Mouse (Mus musculus): ENCODE measurements around the gene Lrrc29.
"Not testable (repeated sequence)": the region's sequence is repeated elsewhere in the genome, so short reads cannot be mapped to it uniquely, and the experiment has no call there.

Gene Lrrc29

GRCm38 (mm10) chr8:105311718-105312117, 14.4 kb downstream of the Lrrc29 start:
- in situ Hi-C loops (cut with MseI, MboI): no loop called here

DNA sequence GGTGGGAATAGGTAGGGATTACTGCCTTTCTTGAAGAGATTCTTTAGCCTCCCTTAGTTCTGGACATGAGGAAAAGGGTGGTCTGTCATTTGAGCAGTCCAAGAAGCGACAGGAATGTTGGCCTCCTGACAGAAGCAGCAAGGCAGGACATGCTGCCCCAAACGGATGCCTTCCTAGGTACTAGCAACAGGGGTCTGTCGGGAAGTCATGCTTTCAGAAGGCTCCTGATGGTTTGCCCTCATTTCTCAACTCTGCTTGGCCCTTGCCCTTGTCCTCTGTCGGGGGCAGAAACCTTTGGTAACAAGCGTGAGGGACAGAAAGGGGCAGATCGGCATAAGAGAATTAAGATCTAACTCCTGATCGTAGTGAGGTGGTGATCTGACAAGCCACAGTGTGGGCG, 16.0 kb downstream of the Lrrc29 start:
- in situ Hi-C loops (cut with MseI, MboI): no loop called here

DNA sequence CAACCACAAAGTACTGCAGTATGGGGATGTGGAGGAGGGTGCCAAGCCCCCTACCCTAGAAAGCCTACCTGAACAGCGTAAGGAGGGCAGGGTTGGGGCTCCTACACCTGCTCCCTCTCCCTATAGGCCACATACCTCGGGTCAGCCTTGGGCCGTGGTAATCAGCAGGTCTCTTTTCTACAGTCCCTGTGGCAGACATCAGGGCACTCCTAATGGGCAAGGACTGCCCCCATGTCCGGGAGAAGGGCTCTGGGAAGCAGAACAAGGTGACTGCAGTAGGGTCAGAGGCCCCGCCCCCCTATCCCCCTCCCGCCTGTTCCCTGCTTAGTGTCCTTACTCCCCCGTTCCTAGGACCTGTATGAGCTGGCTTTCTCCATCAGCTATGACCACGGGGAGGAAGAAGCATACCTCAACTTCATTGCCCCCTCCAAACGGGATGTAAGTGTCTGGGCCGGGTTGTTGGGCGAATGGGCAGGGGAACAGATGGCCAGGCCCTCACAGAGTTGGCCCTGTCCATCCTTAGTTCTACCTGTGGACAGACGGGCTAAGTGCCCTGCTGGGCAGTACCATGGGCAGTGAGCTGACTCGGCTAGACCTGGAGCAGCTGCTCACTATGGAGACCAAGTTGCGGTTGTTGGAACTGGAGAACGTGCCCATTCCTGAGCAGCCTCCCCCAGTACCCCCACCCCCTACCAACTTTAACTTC, 16.8 kb downstream of the Lrrc29 start:
- in situ Hi-C loops (cut with MseI, MboI): no loop called here

DNA sequence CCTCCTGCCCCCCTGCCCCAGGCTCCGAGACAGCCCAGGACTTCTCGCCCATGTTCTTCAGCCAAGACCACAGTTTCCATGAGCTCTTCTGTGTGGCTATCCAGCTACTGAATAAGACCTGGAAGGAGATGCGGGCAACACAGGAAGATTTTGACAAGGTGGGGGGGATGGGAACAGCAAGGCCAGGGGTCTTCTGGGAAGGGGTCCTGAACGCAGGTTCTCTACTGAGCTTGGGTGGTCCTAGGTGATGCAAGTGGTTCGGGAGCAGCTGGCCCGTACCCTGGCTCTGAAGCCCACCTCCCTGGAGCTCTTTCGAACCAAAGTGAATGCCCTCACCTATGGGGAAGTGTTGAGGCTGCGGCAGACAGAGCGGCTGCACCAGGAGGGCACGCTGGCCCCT, 17.6 kb downstream of the Lrrc29 start:
- in situ Hi-C loops (cut with MseI, MboI): no loop called here

GRCm38 (mm10) chr8:105307670-105308069, 18.4 kb downstream of the Lrrc29 start:
- in situ Hi-C loops (cut with MseI, MboI): no loop called here

DNA sequence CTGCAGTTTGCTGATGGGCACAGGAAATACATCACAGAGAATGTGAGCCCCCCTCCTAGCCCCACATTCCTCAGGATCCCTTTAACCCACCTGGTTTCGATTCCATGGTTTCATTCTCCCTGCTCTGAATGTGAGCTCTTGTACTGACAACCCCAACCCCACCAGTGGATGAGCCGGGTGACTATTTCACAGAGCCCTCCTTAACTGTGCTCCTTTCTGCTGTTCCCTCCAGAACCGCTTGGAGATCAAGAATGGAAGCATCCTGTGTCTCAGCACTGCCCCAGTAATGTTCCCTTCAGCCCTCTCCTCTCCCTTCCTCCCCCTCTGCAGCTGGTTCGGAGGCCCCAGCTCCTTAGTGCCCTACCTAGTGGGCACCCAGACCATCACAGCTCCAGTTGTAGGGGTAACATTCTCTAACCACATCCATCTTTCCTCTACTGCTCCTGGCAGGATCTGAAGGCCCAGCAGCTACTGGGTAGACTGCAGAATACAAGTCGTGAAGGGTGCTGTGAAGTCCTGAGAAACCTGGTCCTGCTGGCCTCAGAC, 19.9 kb downstream of the Lrrc29 start:
- in situ Hi-C loops (cut with MseI, MboI): no loop called here

GRCm38 (mm10) chr8:105305211-105306145, 20.6 kb downstream of the Lrrc29 start, which contains the start of gene Elmo3:
Gene Elmo3, plus strand, starts transcription at chr8:105305601.
- in situ Hi-C loops (cut with MseI, MboI): no loop called here

- in situ Hi-C loops (cut with MseI, MboI): no loop called here
Measured at GRCm38 (mm10) chr8:105304325-105305210, 21.5 kb downstream of the Lrrc29 start.

DNA sequence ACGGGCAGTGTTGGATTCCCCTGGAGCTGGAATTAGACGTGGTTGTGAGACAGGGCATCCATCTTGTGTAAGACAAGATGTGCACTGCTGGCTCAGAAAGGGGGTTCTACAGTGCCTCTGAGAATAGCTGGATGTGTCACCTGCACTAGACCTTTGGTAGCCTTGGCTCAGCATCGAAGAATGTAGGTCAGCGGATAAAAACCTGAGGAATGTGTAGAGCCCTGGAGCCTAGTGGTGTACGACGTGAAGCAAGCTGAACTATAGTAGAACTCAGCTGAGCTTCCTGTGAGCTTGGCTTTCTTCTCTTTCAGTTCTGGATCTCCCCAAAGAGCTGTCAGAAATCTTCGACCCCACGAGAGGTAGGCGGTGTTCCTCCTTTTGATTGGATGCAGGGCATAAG, 22.2 kb downstream of the Lrrc29 start:
- in situ Hi-C loops (cut with MseI, MboI): no loop called here

- in situ Hi-C loops (cut with MseI, MboI): no loop called here
Measured at GRCm38 (mm10) chr8:105303396-105303795, 22.7 kb downstream of the Lrrc29 start.

DNA sequence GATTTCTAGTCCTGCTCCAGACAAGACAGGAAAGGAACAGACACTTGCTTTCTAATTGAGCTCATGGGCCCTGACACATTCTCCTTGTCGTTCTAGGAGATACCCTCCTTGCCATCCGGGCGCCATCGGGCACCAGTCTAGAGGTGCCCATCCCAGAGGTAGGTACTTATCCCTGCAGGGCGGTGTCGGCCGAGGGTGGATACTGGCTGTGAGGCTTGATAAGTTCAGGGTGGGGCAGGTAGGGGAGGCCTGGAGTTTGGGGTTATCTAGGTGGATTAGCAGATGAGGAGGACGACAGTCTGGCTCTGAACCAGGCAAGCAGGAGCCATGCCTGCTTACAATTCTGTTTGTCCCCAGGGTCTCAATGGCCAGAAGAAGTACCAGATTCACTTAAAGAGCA, 26.1 kb downstream of the Lrrc29 start:
- in situ Hi-C loops (cut with MseI, MboI): no loop called here

- in situ Hi-C loops (cut with MseI, MboI): no loop called here
Measured at GRCm38 (mm10) chr8:105298351-105299252, 27.5 kb downstream of the Lrrc29 start.

DNA sequence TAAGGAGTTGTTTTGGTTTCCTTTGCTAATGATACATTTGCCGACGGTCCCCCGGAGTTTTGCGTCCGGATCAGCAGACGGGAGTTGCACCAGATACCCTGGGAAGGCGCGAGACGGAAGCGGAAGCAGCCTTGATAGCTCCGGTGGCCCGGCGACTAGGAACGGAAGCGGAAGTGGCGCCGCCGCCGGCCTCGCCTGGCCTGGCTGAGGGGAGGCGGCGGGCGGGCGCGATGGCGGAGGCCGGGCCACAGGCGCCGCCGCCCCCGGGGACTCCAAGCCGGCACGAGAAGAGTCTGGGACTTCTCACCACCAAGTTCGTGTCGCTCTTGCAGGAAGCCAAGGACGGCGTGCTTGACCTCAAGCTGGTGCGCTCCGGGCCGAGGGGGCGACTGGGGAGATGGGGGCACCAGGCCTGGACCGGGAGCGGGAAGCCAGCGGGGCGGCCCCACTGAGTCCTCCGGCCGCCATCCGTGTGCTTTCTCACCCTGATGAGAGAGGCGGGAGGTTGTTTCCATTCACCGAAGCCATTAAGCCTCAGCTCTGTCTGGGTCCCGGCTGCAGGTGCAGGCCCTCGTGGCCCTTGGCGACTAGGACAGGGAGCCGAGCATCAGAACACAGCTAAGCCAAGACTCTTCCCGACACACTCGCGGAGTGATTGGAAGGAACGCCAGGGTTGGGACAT, 28.4 kb downstream of the Lrrc29 start, which contains the start of gene E2f4:
E2f4 (plus strand) TSS at position 153 of the 682 bp plus-strand sequence.
- in situ Hi-C loops (cut with MseI, MboI): no loop called here

GRCm38 (mm10) chr8:105295895-105296573, 30.0 kb downstream of the Lrrc29 start, which contains the start of gene Exoc3l:
Gene Exoc3l, minus strand, starts transcription at chr8:105296101.
- in situ Hi-C loops (cut with MseI, MboI): no loop called here

DNA sequence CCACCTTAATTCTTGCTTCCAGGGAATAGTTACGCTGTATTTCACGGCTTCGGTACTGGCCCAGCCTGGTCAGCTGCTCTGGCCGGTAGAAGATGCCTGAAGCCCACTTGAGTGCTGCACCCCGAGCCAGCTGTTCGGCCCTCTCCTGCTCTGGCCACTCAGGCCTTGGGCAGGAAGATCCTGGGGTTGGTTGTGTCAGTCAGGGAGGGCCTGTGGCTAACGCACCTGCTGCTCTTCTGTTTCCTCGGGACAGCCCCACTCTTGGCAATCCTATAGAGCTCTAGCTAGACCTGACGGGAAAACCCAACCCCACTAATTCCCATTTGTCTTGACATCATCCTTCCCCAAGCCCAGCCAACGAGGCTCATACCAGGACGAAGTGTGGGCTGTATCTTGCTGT, 30.8 kb downstream of the Lrrc29 start:
- in situ Hi-C loops (cut with MseI, MboI): no loop called here

DNA sequence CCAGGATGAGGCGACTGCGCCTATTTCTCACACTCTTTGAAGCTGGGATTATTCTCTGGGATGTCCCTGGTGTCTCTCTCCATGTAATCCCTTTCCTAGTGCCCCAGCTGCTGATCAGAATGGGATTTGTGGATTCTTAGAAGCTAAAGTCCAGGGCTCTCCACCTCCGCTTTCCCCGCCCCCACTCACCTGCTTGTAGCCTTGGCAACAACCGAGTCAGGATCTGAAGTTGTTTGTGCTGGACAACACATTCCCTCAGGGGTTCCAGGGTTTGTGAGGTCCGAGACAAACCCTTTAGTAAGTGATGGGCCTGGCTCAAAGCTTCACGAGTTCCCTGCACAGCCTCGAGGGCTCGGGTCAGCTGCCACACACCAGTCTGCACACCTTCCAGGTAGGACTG, 31.3 kb downstream of the Lrrc29 start:
- in situ Hi-C loops (cut with MseI, MboI): no loop called here

DNA sequence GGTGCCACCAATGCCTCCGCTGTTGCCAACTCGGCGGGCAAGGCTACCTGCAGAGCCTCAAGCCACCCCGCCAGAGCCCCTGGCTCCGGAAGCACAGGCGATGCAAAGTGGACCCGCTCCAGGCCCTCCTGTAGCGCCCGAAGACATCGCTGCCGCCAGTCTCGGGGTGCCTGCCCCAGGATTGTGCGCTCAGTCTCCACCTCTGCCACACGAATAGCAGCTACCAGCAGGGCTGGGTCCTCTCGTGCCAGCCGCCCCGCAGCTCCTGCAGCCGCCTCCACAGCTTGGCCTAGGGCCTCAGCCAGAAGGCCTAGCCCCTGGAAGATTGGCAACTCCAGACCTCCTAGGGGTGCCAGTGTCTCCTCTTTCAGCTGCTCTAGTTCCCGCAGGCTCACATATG, 32.7 kb downstream of the Lrrc29 start:
- in situ Hi-C loops (cut with MseI, MboI): no loop called here

DNA sequence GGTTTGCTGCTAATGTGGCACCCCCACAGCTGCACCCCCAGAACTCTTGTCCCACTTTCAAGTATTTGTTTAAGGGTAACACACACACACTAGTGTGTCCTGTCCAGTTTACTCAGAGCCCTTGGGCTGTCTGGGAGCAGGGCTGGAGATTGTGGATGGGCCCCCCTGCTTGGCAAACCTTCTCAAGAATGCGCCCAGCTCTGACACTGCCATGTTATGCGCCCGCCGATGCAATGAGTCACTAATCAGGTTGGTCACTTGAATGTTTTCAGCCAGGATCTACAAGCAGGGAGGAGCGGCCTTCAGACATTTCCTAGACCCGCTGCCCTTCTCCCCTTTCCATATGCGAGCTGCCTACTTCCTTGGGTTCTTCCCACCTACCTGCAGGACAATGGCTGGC, 33.6 kb downstream of the Lrrc29 start:
- in situ Hi-C loops (cut with MseI, MboI): no loop called here

DNA sequence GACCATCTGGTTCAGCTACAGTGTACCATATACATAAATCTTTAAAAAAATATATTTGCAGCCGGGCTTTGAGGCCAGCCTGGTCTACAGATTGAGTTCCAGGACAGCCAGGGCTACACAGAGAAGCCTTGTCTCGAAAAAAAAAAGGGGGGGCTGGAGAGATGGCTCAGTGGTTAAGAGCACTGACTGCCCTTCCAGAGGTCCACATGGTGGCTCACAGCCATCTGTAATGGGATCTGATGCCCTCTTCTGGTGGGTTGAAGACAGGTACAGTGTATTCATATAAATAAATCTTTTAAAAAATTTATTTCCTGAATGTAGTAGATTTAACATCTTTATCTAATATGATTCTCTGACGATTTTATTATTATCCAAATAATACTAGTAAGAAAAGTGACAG, 34.3 kb downstream of the Lrrc29 start:
- in situ Hi-C loops (cut with MseI, MboI): not testable (repeated sequence)
